Mouse (Mus musculus) myocyte (in vitro differentiated cells): ENCODE results near the gene Pex26.

Experiments
- POLR2A ChIP-seq: IDR thresholded peaks from one replicate; pipeline ENCODE4 v1.6.1; 2011; ENCODE audit warnings: low read depth, mild to moderate bottlenecking, control low read depth, moderate library complexity; ENCODE audit not compliant: insufficient read length
- POLR2AphosphoS2 ChIP-seq: IDR thresholded peaks from one replicate; pipeline ENCODE4 v1.6.1; 2011; ENCODE audit warnings: low read depth, control low read depth; ENCODE audit not compliant: insufficient read length
- SRF ChIP-seq: IDR thresholded peaks from one replicate; pipeline ENCODE4 v1.6.1; 2011; ENCODE audit warnings: low read depth; ENCODE audit not compliant: control insufficient read depth, insufficient read length
- TCF12 ChIP-seq: IDR thresholded peaks from one replicate; pipeline ENCODE4 v1.6.1; 2011; ENCODE audit warnings: mild to moderate bottlenecking, control low read depth; ENCODE audit not compliant: poor library complexity, insufficient read depth, severe bottlenecking
- USF1 ChIP-seq: IDR thresholded peaks from one replicate; pipeline ENCODE4 v1.6.1; 2011; ENCODE audit warnings: low read depth, mild to moderate bottlenecking, control low read depth, moderate library complexity

DNA sequence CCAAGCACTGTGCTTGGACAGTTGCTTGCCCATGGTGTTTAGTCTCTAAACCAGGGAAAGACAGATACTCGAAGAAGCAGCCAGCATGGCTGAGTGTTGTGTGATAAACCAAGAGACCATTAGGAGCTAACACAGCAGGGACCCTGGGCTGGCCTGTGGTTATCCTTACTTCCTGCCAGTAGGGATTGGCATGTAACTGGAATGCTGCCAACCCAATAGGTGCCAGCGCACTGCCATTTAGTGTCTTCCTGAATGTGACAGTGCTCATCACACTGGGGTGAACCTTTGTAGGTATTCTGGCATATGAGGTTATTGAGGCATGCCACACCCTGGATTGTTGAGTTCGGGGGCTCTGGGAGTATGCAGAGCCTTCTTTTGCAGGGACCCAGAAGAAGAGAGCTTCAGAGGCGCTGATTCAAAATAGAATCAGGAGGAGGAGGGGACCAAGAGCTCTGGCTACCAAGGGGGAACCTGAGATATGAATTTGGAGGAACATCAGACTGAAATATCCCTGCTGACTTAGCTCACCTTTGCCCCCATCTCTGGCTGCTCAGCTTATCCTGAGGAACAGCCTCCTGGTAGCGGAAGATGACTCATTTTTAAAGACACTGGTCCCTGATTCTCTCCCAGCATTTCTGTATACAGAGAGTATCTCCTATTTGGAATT lies 33.3 kb downstream of the Pex26 start:
- no peak for TF ChIP-seq TCF12
- TF ChIP-seq POLR2A: no peak
- no peak for TF ChIP-seq POLR2AphosphoS2
- no peak for TF ChIP-seq SRF
- TF ChIP-seq USF1: no peak
